Mouse (Mus musculus) neural tube, embryonic 14.5 days (tissue): Measurements from ENCODE around the gene Stat5a. TPM values are rescaled to one million over a fixed set of nuclear protein-coding genes. Genes with fewer than 3 reads are reported as not detected.

Source experiments
- ATAC-seq: fragments of 200-750 bp; cut with Nextera tagmentation; 2 replicates; pipeline ENCODE4 v1.8.0; 2017; ENCODE audit warnings: low read depth, mild to moderate bottlenecking, moderate TSS enrichment, moderate library complexity
- H3K27ac ChIP-seq: fragments of 300-500 bp; sonication (generic); 2 replicates; pipeline ENCODE4 v1.5.1; 2014; ENCODE audit warnings: low read depth, mild to moderate bottlenecking, control low read depth, low read length, moderate library complexity, mixed read lengths
- H3K27me3 ChIP-seq: fragments of 300-500 bp; sonication (generic); 2 replicates; pipeline ENCODE4 v1.6.1; 2014; ENCODE audit warnings: low read length; ENCODE audit not compliant: control insufficient read depth, insufficient read depth
- H3K36me3 ChIP-seq: fragments of 300-500 bp; sonication (generic); 2 replicates; pipeline ENCODE4 v1.6.1; 2014; ENCODE audit warnings: low read length, mixed read lengths; ENCODE audit not compliant: control insufficient read depth, insufficient read depth
- H3K4me1 ChIP-seq: fragments of 300-500 bp; sonication (generic); 2 replicates; pipeline ENCODE4 v1.6.1; 2014; ENCODE audit warnings: low read length; ENCODE audit not compliant: control insufficient read depth, insufficient read depth
- H3K4me2 ChIP-seq: fragments of 300-500 bp; sonication (generic); 2 replicates; pipeline ENCODE4 v1.6.1; 2014; ENCODE audit warnings: mild to moderate bottlenecking, low read depth, low read length, control low read depth
- H3K4me3 ChIP-seq: fragments of 300-500 bp; sonication (generic); 2 replicates; pipeline ENCODE4 v1.5.1; 2014; ENCODE audit warnings: low read depth, low read length, control low read depth, mixed read lengths
- H3K9ac ChIP-seq: fragments of 300-500 bp; sonication (generic); replicated peaks from 2 replicates; pipeline ENCODE4 v1.6.1; 2014; ENCODE audit warnings: low read depth, mild to moderate bottlenecking, control low read depth, low read length, mixed read lengths
- H3K9me3 ChIP-seq: fragments of 300-500 bp; sonication (generic); 2 replicates; pipeline ENCODE4 v1.6.1; 2016; ENCODE audit warnings: low read length; ENCODE audit not compliant: control insufficient read depth
- WGBS: fragments of 180-500 bp; shearing (Covaris S2); extraction: QIAGEN DNeasy Blood & Tissue Kit; methylation state at CpG from one replicate; pipeline ENCODE4 v1.1.7; 2014; 5-methylcytosine and 5-hydroxymethylcytosine counted together
- polyA plus RNA-seq: library from polyadenylated mRNA; unstranded; fragments of >200 nt; fragmentation: Nextera tagmentation; extraction: Ambion mirVana; gene quantifications from 2 replicates; pipeline ENCODE4 v1.2.1, GENCODE M21; 2014

Gene Stat5a
- polyA plus RNA-seq, 1 experiment from 2014 or later = 1.3 TPM

- no peak for ATAC-seq
- WGBS = 89% methylated on average over 12 of the region's 12 CpGs
These were observed 29.5 kb upstream of the Stat5a start for GRCm38 (mm10) chr11:100829691-100830090.

GRCm38 (mm10) chr11:100831396-100831795 is 27.8 kb upstream of the Stat5a start:
- Histone ChIP-seq H3K4me1 (0 out of 2 replicates have a peak, but pooled peaks cover 2% of the 10 kb centered on the region), H3K27me3 (no peaks in the 10 kb centered on the region), H3K27ac (no peak overlapping the region), H3K9me3 (no peaks in the 10 kb centered on the region), H3K4me2 (no peak overlapping the region), H3K36me3 (no peaks in the 10 kb centered on the region), H3K9ac (no peak overlapping the region), H3K4me3 (no peak overlapping the region)
- 80% methylated on average over 10 of the region's 10 CpGs for WGBS
- no peak for ATAC-seq

More at GRCm38 (mm10) chr11:100829691-100830090, 29.5 kb upstream of the Stat5a start:
- Histone ChIP-seq H3K4me2 (no peak overlapping the region), H3K27me3 (no peaks in the 10 kb centered on the region), H3K9ac (no peak overlapping the region), H3K36me3 (no peaks in the 10 kb centered on the region), H3K4me1 (0 out of 2 replicates have a peak, but pooled peaks cover 2% of the 10 kb centered on the region), H3K9me3 (no peaks in the 10 kb centered on the region), H3K4me3 (no peak overlapping the region), H3K27ac (no peak overlapping the region)

- ATAC-seq = no peak
- Histone ChIP-seq H3K9me3 (no peaks in the 10 kb centered on the region), H3K4me1 (0 out of 2 replicates have a peak, but pooled peaks cover 2% of the 10 kb centered on the region), H3K9ac (no peak overlapping the region), H3K4me2 (no peak overlapping the region), H3K4me3 (no peak overlapping the region), H3K27me3 (no peaks in the 10 kb centered on the region), H3K36me3 (no peaks in the 10 kb centered on the region), H3K27ac (no peak overlapping the region)
- 73% methylated on average over 7 of the region's 7 CpGs for WGBS
These were observed 25.7 kb upstream of the Stat5a start for GRCm38 (mm10) chr11:100833466-100833865.

GRCm38 (mm10) chr11:100836923-100837702 is 22.0 kb upstream of the Stat5a start:
- no peaks in the 10 kb centered on the region for H3K27me3 ChIP-seq
- H3K4me1 ChIP-seq = 0 out of 2 replicates have a peak, but pooled peaks cover 2% of the 10 kb centered on the region
- H3K4me3 ChIP-seq = no peak overlapping the region
- no peak overlapping the region for H3K4me2 ChIP-seq
- no peak overlapping the region for H3K27ac ChIP-seq
- WGBS = 83% methylated on average over 9 of the region's 9 CpGs
- no peaks in the 10 kb centered on the region for H3K9me3 ChIP-seq
- H3K9ac ChIP-seq = no peak overlapping the region
- no peak for ATAC-seq
- no peaks in the 10 kb centered on the region for H3K36me3 ChIP-seq

- Histone ChIP-seq H3K4me1 (no peaks in the 10 kb centered on the region), H3K9me3 (no peaks in the 10 kb centered on the region), H3K9ac (no peak overlapping the region), H3K36me3 (no peaks in the 10 kb centered on the region), H3K4me3 (no peak overlapping the region), H3K27me3 (no peaks in the 10 kb centered on the region), H3K27ac (no peak overlapping the region), H3K4me2 (no peak overlapping the region)
- 94% methylated on average over 9 of the region's 9 CpGs for WGBS
- ATAC-seq = no peak
These were observed 20.3 kb upstream of the Stat5a start for GRCm38 (mm10) chr11:100838894-100839293.

- 78% methylated on average over 8 of the region's 8 CpGs for WGBS
- H3K4me3 ChIP-seq = no peak overlapping the region
- no peaks in the 10 kb centered on the region for H3K36me3 ChIP-seq
- H3K9ac ChIP-seq = no peak overlapping the region
- no peak overlapping the region for H3K27ac ChIP-seq
- H3K9me3 ChIP-seq = no peaks in the 10 kb centered on the region
- H3K27me3 ChIP-seq = no peaks in the 10 kb centered on the region
- ATAC-seq = no peak
- H3K4me1 ChIP-seq = no peaks in the 10 kb centered on the region
- H3K4me2 ChIP-seq = no peak overlapping the region
These were observed 19.6 kb upstream of the Stat5a start for GRCm38 (mm10) chr11:100839523-100839922.

GRCm38 (mm10) chr11:100840866-100841265 is 18.3 kb upstream of the Stat5a start:
- WGBS = 73% methylated on average over 12 of the region's 12 CpGs
- ATAC-seq = no peak
- no peaks in the 10 kb centered on the region for H3K4me1 ChIP-seq
- no peak overlapping the region for H3K27ac ChIP-seq
- no peak overlapping the region for H3K4me2 ChIP-seq
- no peaks in the 10 kb centered on the region for H3K27me3 ChIP-seq
- H3K9ac ChIP-seq = no peak overlapping the region
- H3K4me3 ChIP-seq = no peak overlapping the region
- H3K9me3 ChIP-seq = no peaks in the 10 kb centered on the region
- H3K36me3 ChIP-seq = no peaks in the 10 kb centered on the region

- Histone ChIP-seq H3K4me1 (no peaks in the 10 kb centered on the region), H3K9me3 (no peaks in the 10 kb centered on the region), H3K27ac (no peak overlapping the region), H3K4me3 (no peak overlapping the region), H3K27me3 (no peaks in the 10 kb centered on the region), H3K36me3 (no peaks in the 10 kb centered on the region), H3K9ac (no peak overlapping the region), H3K4me2 (no peak overlapping the region)
- ATAC-seq = no peak
- 82% methylated on average over 7 of the region's 7 CpGs for WGBS
These were observed 17.1 kb upstream of the Stat5a start for GRCm38 (mm10) chr11:100842025-100842424.

- no peak overlapping the region for H3K4me3 ChIP-seq
- no peak for ATAC-seq
- H3K27ac ChIP-seq = no peak overlapping the region
- no peaks in the 10 kb centered on the region for H3K36me3 ChIP-seq
- H3K4me2 ChIP-seq = no peak overlapping the region
- 96% methylated on average over 8 of the region's 8 CpGs for WGBS
- no peak overlapping the region for H3K9ac ChIP-seq
- no peaks in the 10 kb centered on the region for H3K27me3 ChIP-seq
- H3K4me1 ChIP-seq = no peaks in the 10 kb centered on the region
- no peaks in the 10 kb centered on the region for H3K9me3 ChIP-seq
These were observed 16.0 kb upstream of the Stat5a start for GRCm38 (mm10) chr11:100843070-100843669.
